Mouse (Mus musculus) C2C12 (cell line): ENCODE measurements at regions not wholly inside any gene's neighbourhood (a gene's known extent, or its start where the extent isn't known, plus 50 kb on each side); places are given as distances from the start of the nearest gene placed in this dataset.

Source experiments
- CEBPB ChIP-seq: IDR thresholded peaks from one replicate; pipeline ENCODE4 v1.6.1; 2011; ENCODE audit warnings: low read depth, mild to moderate bottlenecking, control low read depth, moderate library complexity
- CTCF ChIP-seq: IDR thresholded peaks from one replicate; pipeline ENCODE4 v1.5.1; 2011; ENCODE audit not compliant: control insufficient read depth, insufficient read depth, insufficient read length
- MAX ChIP-seq: IDR thresholded peaks from one replicate; pipeline ENCODE4 v1.6.1; 2011; ENCODE audit warnings: mild to moderate bottlenecking, control low read depth
- MYOD1 ChIP-seq: IDR thresholded peaks from one replicate; pipeline ENCODE4 v1.6.1; 2011; ENCODE audit warnings: low read depth; ENCODE audit not compliant: control insufficient read depth, insufficient read length
- MYOG ChIP-seq: IDR thresholded peaks from one replicate; pipeline ENCODE4 v1.6.1; 2011; ENCODE audit not compliant: control insufficient read depth, insufficient read length; ENCODE audit errors: extremely low read depth
- USF1 ChIP-seq: IDR thresholded peaks from one replicate; pipeline ENCODE4 v1.6.1; 2011; ENCODE audit warnings: low read depth, mild to moderate bottlenecking, control low read depth, moderate library complexity

DNA sequence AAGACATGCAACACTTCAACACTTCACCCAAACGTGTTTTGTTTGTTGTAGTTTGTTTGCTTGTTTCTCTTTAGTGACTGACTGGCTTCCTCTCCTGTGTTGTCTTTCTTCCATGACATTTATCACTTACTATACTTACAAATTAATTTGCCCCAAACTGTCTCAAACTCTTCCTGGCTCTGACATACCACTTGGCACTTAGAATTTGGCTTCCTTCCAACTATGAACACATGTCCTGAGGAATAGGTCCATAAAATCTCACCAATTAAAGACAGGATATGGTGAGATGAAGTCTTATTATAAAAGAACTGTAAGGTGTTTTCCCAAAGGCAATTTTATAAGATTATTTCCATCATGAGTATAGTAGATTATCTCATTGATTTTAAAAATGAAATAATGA is 386.0 kb downstream of the Tlr4 start:
- no peak for TF ChIP-seq CTCF
- TF ChIP-seq USF1 = no peak
- no peak for TF ChIP-seq MYOD1
- no peak for TF ChIP-seq MAX
- no peak for TF ChIP-seq MYOG
- TF ChIP-seq CEBPB = no peak
